Comparison of ENCODE assay signal across 26 mouse cellular contexts in genomic region chr2:10263909-10264489, GRCm38 (mm10).
A peak's percentile ranks its signal among the peaks of the same experiment; 100 is the strongest.
DNase-seq lines count a peak whose midpoint lies in the region; ATAC-seq lines count a peak whose summit lies in the region.
"Had no signal": no experiment of that assay in that cellular context is flagged by ENCODE, and none has a peak within 500 bp of the region (broad histone marks: within the 10 kb centered on the region; RNA-seq: fewer than 3 reads in every experiment).

No protein-coding gene starts in this region.

- DNase-seq in kidney, postnatal 36 days = no peak
- peak; percentile 40 for DNase-seq in embryonic facial prominence, embryonic 10.5 days (ENCODE audit: low spot score)
- DNase-seq in frontal cortex, postnatal 36 days (ENCODE audit: low spot score in 2 of 2) = no peak
- no peak for DNase-seq in left cerebral cortex, adult 11 months (ENCODE audit: low spot score)
- DNase-seq: adrenal gland, adult 8-10 months; B cell, adult 2 months; cerebellum, adult 11-12 months; cerebellum, postnatal 10 days; gastrocnemius, postnatal 36 days; lung, adult 18-20 months; lung, postnatal 10 days; thymus, adult 2 months; thymus, postnatal 4 days had no signal

- no peaks in the 10 kb centered on the region for H3K36me3 ChIP-seq in kidney, embryonic 14.5 days (ENCODE audit: control insufficient read depth, insufficient read depth, low read length)
- no peaks in the 10 kb centered on the region for H3K36me3 ChIP-seq in embryonic facial prominence, embryonic 10.5 days (replicated peaks)
- H3K36me3 ChIP-seq in embryonic facial prominence, embryonic 13.5 days = no peaks in the 10 kb centered on the region
- H3K36me3 ChIP-seq in limb, embryonic 13.5 days = no peaks in the 10 kb centered on the region
- H3K36me3 ChIP-seq: liver, embryonic 12.5 days; midbrain, embryonic 10.5 days had no signal

- no peak overlapping the region for H3K9ac ChIP-seq in kidney, embryonic 14.5 days (ENCODE audit: low read depth, low read length)
- H3K9ac ChIP-seq in embryonic facial prominence, embryonic 13.5 days = peak overlapping the region; percentile 28; the same call in 1 of the 2 replicates
- no peak overlapping the region for H3K9ac ChIP-seq in limb, embryonic 13.5 days
- H3K9ac ChIP-seq: forebrain, embryonic 13.5 days; liver, embryonic 12.5 days had no signal

- ATAC-seq in kidney, embryonic 14.5 days (ENCODE audit: low FRiP score, low TSS enrichment) = peak; percentile 72; the same call in 1 of the 2 replicates
- ATAC-seq in embryonic facial prominence, embryonic 13.5 days (ENCODE audit: insufficient number of reproducible peaks, insufficient read depth, low FRiP score, low TSS enrichment, low read depth) = peak; percentile 56; the same call in 1 of the 2 replicates
- peak; percentile 78 for ATAC-seq in limb, embryonic 13.5 days (ENCODE audit: low FRiP score, low read depth)
- ATAC-seq: activated CD4-positive, CD25-positive, alpha-beta regulatory T cell, adult 4 months; forebrain, embryonic 13.5 days; hindbrain, postnatal 0 days; intestine, embryonic 16.5 days; liver, embryonic 12.5 days; midbrain, embryonic 16.5 days had no signal

- H3K4me2 ChIP-seq in kidney, embryonic 14.5 days (replicated peaks; ENCODE audit: low read depth, low read length) = peak overlapping the region; percentile 6; the same call in 1 of the 2 replicates
- H3K4me2 ChIP-seq in embryonic facial prominence, embryonic 13.5 days = peak overlapping the region; percentile 36
- peak overlapping the region; percentile 30 for H3K4me2 ChIP-seq in limb, embryonic 13.5 days (replicated peaks)
- H3K4me2 ChIP-seq: forebrain, embryonic 13.5 days; liver, embryonic 12.5 days had no signal

- H3K27ac ChIP-seq in kidney, embryonic 14.5 days (ENCODE audit: low read depth, low read length) = no peak overlapping the region
- H3K27ac ChIP-seq in embryonic facial prominence, embryonic 10.5 days (replicated peaks) = peak overlapping the region; percentile 5; the same call in 1 of the 2 replicates
- H3K27ac ChIP-seq in embryonic facial prominence, embryonic 13.5 days = no peak overlapping the region
- H3K27ac ChIP-seq in limb, embryonic 13.5 days = no peak overlapping the region
- H3K27ac ChIP-seq: forebrain, embryonic 13.5 days; hindbrain, postnatal 0 days; liver, embryonic 12.5 days; midbrain, embryonic 10.5 days; stomach, postnatal 0 days had no signal

- 11% methylated on average over 7 of the region's 7 CpGs for WGBS in kidney, embryonic 14.5 days
- 28% methylated on average over 7 of the region's 7 CpGs for WGBS in embryonic facial prominence, embryonic 10.5 days
- 16% methylated on average over 7 of the region's 7 CpGs for WGBS in embryonic facial prominence, embryonic 13.5 days
- WGBS in limb, embryonic 13.5 days = 6% methylated on average over 7 of the region's 7 CpGs

- no peaks in the 10 kb centered on the region for H3K9me3 ChIP-seq in kidney, embryonic 14.5 days (ENCODE audit: control insufficient read depth, low read length)
- H3K9me3 ChIP-seq in embryonic facial prominence, embryonic 10.5 days = no peaks in the 10 kb centered on the region
- H3K9me3 ChIP-seq in embryonic facial prominence, embryonic 13.5 days = no peaks in the 10 kb centered on the region
- no peaks in the 10 kb centered on the region for H3K9me3 ChIP-seq in limb, embryonic 13.5 days
- H3K9me3 ChIP-seq: forebrain, embryonic 13.5 days; liver, embryonic 12.5 days; midbrain, embryonic 10.5 days had no signal

- no peaks in the 10 kb centered on the region; the same call in 1 of the 2 replicates for H3K27me3 ChIP-seq in kidney, embryonic 14.5 days (ENCODE audit: control insufficient read depth, insufficient read depth, low read length)
- no peaks in the 10 kb centered on the region for H3K27me3 ChIP-seq in embryonic facial prominence, embryonic 10.5 days (replicated peaks; ENCODE audit: low read depth, poor library complexity, severe bottlenecking)
- no peaks in the 10 kb centered on the region for H3K27me3 ChIP-seq in embryonic facial prominence, embryonic 13.5 days
- H3K27me3 ChIP-seq in limb, embryonic 13.5 days = no peaks in the 10 kb centered on the region
- H3K27me3 ChIP-seq: forebrain, embryonic 13.5 days; liver, embryonic 12.5 days had no signal

- no peak overlapping the region for H3K4me3 ChIP-seq in kidney, embryonic 14.5 days (ENCODE audit: low read length)
- H3K4me3 ChIP-seq in embryonic facial prominence, embryonic 10.5 days = no peak overlapping the region
- H3K4me3 ChIP-seq in embryonic facial prominence, embryonic 13.5 days = no peak overlapping the region
- no peak overlapping the region for H3K4me3 ChIP-seq in limb, embryonic 13.5 days
- H3K4me3 ChIP-seq: erythroblast, embryonic 14.5 days; forebrain, embryonic 13.5 days; liver, embryonic 12.5 days; midbrain, embryonic 10.5 days; myocyte had no signal

- peaks cover 15% of the 10 kb centered on the region for H3K4me1 ChIP-seq in kidney, embryonic 14.5 days (ENCODE audit: control insufficient read depth, insufficient read depth, low read length)
- peaks cover 30% of the 10 kb centered on the region for H3K4me1 ChIP-seq in embryonic facial prominence, embryonic 10.5 days
- peaks cover 11% of the 10 kb centered on the region for H3K4me1 ChIP-seq in embryonic facial prominence, embryonic 13.5 days
- H3K4me1 ChIP-seq in limb, embryonic 13.5 days = peaks cover 14% of the 10 kb centered on the region
